Mouse (Mus musculus): ENCODE results near the gene Tmbim6.

- TF ChIP-seq CTCF (IDR thresholded peaks at IDR 0.05; ENCODE audit: extremely low read depth, insufficient read depth, low read length) (no peak), POLR2A (IDR thresholded peaks at IDR 0.05; ENCODE audit: extremely low read depth, insufficient read depth, low read length) (no peak)
These were observed 49.1 kb upstream of the Tmbim6 start for GRCm38 (mm10) chr15:99343414-99344147.
